Mouse (Mus musculus): Measurements from ENCODE around the gene Lsm14b.

The Lsm14b gene

DNA sequence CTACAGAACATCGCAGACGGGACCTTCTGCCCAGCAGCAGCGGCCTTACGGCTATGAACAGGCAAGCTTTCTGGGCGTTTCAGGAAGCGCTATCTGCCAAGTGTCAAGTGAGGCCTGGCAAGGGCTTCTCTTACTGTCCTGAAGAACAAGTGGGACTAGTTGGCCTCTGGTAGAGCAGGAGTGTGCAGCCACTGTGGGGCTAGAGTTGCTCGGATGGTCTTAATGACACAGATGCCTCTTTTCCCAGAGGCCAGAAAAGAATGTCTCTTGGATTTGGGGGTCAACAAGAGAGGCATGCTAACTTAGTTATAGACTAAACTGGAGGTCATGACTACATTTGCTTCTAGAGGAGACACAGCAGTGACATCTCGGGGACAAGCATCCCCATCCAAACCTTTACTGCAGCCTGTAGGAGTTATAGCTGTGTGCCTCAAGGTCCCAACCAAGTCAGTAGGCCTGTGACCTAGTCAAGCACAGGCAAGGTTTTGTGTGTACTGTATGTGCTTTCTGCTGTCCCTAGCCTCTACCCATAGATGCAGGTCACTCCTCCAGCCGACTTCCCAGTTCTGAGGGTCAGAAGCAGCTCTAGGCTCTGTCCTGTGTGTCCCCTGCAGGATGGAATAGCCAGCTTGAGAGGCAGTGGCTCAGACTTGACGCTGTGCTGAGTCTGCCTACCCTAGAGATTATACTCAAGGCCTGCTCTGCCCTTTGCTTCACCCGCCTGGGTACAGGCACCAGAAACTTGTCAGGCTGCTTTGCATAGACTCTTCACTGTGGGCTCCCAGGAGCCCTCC lies 38.7 kb downstream of the Lsm14b start:
- no peak for DNase-seq (ENCODE audit: low read depth)

DNA sequence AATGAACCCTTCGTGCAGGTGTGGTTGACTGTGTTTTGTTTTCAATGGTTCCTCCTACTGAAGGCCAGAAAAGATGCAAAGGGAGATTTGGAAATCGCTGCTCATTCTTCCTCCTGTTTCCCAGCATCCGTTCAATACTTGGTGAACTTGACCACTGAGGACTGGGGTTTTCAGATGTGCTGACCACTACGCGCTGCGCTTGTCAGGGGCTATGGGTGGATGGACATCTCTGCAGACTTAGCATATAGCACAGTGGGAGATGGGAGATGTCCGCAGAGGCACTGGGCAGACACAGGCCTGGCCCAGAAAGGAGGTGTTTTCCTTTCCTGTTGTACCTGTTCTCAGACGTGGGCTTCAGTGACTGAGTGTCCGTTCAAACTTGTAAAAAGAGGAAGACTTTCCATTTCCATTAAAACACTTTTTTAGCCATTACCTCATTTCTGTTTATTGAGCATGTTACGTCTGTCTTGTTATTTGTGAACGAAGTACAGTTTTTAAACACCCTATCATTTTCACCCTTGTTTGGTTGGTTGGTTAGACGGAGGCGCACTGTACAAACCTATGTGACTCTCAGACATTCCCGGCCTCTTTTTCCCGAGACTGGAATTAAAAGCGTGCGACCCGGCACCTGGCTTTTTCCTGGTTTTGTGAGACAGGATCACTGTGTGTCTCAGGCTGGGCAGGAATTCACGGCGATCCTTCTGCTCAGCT lies 45.1 kb downstream of the Lsm14b start:
- no peak for DNase-seq (ENCODE audit: low read depth)

DNA sequence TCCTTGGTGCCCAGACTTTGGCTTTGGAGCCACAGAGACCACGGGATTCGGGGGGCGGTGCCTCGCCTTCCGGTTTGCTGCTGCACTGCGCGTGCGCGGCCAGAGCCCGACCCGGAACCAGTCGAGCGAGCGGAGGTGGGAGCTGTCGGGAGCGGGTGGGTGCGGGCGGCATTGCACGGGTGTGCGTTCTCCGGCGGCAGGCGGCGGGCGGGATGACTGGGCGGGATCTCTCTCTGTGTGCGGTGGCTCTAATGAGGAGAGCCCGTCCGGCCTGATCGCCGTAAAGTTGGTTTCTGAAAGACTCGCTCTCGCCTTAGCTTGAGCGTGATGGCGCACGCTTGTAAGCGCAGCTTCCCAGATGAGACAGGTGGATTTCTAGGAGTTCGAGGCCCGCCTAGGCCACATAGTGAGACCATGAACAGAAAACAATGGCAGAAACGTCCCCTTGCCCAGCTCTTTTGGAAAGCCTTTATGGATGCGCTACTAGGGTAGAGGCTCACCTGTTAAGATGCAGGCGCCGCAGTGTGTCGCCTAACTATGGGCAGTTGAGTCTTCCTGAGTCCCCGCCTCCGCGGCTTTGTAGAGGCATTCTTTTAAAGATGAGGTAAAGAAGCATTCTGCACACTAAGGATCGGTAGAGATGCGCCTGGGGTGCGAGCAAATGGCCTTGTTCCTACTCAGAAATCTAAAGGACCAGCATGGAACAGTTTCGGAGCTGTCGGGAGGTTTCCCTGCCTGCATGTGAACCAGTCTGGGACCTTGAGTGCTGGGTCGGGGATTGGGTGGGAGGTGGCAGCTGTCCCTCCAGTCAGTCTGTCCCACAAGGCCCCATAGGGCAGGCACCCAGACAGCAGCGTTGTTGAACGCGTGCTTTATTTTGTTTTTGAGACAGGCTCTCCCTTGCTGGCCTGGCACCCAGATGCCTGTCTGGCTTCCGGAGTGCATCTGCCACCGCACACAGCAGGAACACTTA lies 46.0 kb downstream of the Lsm14b start, which contains the start of gene Mtg2:
TSS of gene Mtg2 (plus strand) at position 108 of the 973 bp plus-strand sequence.
- peak; percentile 75 for DNase-seq (ENCODE audit: low read depth)

DNA sequence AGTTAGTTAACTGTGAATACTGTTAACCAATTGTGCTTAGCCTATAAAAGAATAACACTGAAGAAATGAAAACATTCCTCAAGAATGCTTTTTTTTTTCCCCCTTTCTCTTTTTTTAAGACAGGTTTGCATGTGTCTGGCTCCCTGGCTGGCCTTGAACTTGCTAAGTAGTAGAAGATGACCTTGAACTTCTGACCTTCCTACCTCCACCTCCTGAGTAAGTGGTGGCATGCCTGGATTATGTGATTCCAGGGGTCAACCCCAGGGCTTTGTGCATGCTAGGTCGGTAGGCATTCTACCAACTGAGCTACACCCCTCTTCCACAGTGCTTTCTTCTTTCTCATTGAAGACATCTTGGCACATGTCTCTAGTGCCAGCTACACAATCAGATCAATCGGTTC lies 46.9 kb downstream of the Lsm14b start:
- DNase-seq (ENCODE audit: low read depth), result no peak

DNA sequence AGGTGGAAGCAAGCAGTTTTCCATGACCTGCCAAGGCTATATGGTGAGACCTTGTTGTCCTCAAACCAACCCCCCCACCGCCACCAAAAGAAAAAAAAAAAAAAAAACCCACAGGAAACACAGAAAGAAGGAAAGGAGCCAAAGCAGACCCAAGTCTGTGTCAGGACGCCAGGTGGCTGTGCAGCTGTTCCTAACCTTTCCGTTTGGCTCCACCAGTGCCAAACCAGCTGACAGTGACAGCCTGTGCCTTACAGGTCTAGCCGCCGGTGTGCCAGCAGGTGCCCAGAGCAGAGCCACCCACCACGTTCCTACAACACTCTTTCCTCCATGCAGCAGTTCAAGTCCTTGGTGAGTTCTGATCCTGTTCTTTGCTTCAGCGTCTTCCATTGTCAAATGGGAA lies 48.1 kb downstream of the Lsm14b start:
- DNase-seq (ENCODE audit: low read depth), result no peak

DNA sequence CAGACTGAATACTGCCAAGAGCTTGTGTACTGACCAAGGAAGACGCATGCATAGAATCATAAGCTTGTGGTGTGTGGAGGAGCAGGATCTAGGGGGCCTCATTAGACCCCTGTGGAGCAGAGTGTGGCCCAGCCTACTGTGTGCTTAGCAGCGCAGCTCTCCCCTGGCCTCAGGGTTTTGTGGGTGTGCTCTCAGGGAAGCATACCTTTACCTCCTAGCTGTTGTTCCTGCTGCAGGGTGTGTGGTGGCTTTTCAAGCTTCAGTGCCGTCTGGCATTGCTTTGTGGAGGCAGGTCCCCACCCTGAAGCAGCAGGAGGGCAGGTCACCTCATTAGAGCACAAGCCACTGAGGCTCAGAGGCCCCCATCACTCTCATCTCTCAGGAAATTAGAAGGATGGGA lies 52.8 kb downstream of the Lsm14b start:
- DNase-seq (ENCODE audit: low read depth), result no peak

DNA sequence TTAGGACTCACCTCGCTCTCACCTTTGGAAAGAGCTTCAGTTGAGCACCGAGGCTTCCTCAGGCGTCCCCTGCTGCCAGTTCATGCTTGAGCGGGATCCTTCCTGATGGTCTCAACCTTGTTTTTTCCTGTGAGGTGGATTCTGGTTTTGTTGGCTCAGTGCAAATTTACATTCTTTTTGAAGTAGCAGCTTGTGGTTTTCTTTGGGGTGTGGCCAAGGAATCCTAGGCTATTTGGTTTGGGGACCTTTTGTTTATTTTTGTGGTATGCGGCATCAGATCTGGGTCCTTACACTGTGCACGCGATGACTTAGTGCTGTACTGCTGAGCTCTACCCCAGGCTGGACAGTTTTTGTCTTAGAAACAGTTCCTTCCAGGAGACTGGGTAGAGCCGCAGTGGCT lies 55.9 kb downstream of the Lsm14b start:
- no peak for DNase-seq (ENCODE audit: low read depth)

DNA sequence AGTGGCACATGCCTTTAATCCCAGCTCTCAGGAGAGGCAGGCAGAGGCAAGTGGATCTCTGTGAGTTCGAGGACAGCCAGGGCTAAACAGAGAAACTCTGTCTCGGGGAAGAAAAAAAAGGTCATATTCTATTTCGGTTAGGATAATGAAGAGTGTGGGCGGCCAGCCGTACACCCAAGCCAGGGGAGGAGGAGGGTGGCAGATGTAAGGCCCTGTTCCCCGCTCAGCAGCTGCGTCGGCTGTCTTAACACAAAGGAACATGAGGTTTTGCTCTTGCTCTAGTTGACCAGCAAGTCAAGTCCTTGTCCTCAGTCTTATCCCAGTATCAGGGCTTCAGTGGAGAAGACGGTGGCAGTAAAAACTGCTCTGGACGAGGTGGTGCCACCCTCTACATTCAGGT lies 58.3 kb downstream of the Lsm14b start:
- no peak for DNase-seq (ENCODE audit: low read depth)

DNA sequence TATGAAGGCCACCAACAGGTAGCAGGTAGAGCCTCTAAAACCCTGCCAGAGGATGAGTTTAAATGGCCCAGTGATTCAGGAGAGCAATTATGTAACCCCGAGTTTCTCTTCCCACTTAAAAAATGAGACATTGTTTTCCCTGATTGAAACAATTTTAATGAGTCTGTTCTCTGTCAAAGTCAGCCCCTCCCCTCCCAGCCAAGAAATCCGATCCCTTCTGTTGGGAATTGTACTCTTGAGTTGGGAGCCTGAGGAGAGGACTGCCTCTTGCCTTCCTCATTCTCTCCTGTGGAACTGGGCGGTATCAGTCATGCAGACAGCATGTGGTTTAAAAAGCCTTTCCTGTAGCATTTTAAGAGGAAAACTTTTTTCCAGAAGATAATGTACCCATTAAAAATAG lies 59.8 kb downstream of the Lsm14b start:
- DNase-seq (ENCODE audit: low read depth), result no peak

Measured in c-Kit-positive CD71-negative TER-119-negative erythroid progenitor cells, embryonic 14.5 days (primary cell).